Mouse (Mus musculus): Measurements from ENCODE around the gene Tmem255b. TPM values are rescaled to one million over a fixed set of nuclear protein-coding genes. Genes with fewer than 3 reads are reported as not detected.

Tmem255b gene
- total RNA-seq, 1 experiment from 2014 or later, result not detected

Other genes starting within 250 kb of the Tmem255b start
- 0.27 TPM in 1 of 2 replicates, not detected in the other for gene Grtp1, start 234.6 kb upstream of the Tmem255b start, total RNA-seq (2017)
- not detected in 2 replicates for gene Adprhl1, start 181.0 kb upstream of the Tmem255b start, total RNA-seq (2017)
- gene Dcun1d2, start 147.1 kb upstream of the Tmem255b start, total RNA-seq (2017), result 20.0 and 21.4 TPM in 2 replicates
- 5.0 and 8.8 TPM in 2 replicates for gene Tmco3, start 147.0 kb upstream of the Tmem255b start, total RNA-seq (2017)
- gene Tfdp1, start 96.4 kb upstream of the Tmem255b start, total RNA-seq (2017), result 153 and 186 TPM in 2 replicates
- not detected in 2 replicates for gene Atp4b, start 38.4 kb upstream of the Tmem255b start, total RNA-seq (2017)
- gene Grk1, start 30.1 kb upstream of the Tmem255b start, total RNA-seq (2017), result not detected in 2 replicates
- 0.32 and 0.39 TPM in 2 replicates for gene Gas6, start 59.3 kb downstream of the Tmem255b start, total RNA-seq (2017)
- not detected in 2 replicates for gene 1700029H14Rik, start 127.3 kb downstream of the Tmem255b start, total RNA-seq (2017)
- 55.0 and 96.1 TPM in 2 replicates for gene Rasa3, start 242.4 kb downstream of the Tmem255b start, total RNA-seq (2017)

Data from common myeloid progenitor, adult 5-6 weeks (primary cell).